ENCODE assay signal across 30 mouse cellular contexts in genomic region chr9:54643179-54643578, GRCm38 (mm10). TPM values are rescaled to one million over a fixed set of nuclear protein-coding genes. Genes with fewer than 3 reads are reported as not detected.
DNase-seq lines count a peak whose midpoint lies in the region; ATAC-seq and TF ChIP-seq lines count a peak whose summit lies in the region.
"Had no signal": no experiment of that assay in that cellular context is flagged by ENCODE, and none has a peak within 500 bp of the region (broad histone marks: within the 10 kb centered on the region; RNA-seq: fewer than 3 reads in every experiment).

No protein-coding gene starts in this region.

- H3K9me3 ChIP-seq in kidney, embryonic 16.5 days (ENCODE audit: low read length) = no peaks in the 10 kb centered on the region
- H3K9me3 ChIP-seq: forebrain, embryonic 10.5 days; forebrain, embryonic 15.5 days; heart, embryonic 10.5 days; heart, embryonic 15.5 days; hindbrain, embryonic 12.5 days; kidney, embryonic 15.5 days; limb, embryonic 13.5 days; midbrain, embryonic 10.5 days; midbrain, embryonic 15.5 days; neural tube, embryonic 12.5 days had no signal

- peaks cover 14% of the 10 kb centered on the region for H3K79me2 ChIP-seq in myocyte (ENCODE audit: control insufficient read depth, insufficient read depth)

- H3K27me3 ChIP-seq in kidney, embryonic 16.5 days (ENCODE audit: insufficient read depth, low read length) = no peaks in the 10 kb centered on the region
- H3K27me3 ChIP-seq in myocyte (ENCODE audit: control insufficient read depth, insufficient read depth, insufficient read length) = no peaks in the 10 kb centered on the region
- H3K27me3 ChIP-seq: forebrain, embryonic 15.5 days; heart, embryonic 15.5 days; hindbrain, embryonic 12.5 days; limb, embryonic 13.5 days; midbrain, embryonic 15.5 days; neural tube, embryonic 12.5 days; Patski had no signal

- no peak overlapping the region for H3K4me2 ChIP-seq in kidney, embryonic 16.5 days (replicated peaks; ENCODE audit: low read depth, low read length)
- peak overlapping the region; percentile 25 for H3K4me2 ChIP-seq in myocyte (ENCODE audit: low read depth)
- H3K4me2 ChIP-seq: forebrain, embryonic 15.5 days; heart, embryonic 15.5 days; hindbrain, embryonic 12.5 days; kidney, embryonic 15.5 days; limb, embryonic 13.5 days; midbrain, embryonic 15.5 days; neural tube, embryonic 12.5 days had no signal

- no peak overlapping the region for H3ac ChIP-seq in myocyte (ENCODE audit: control insufficient read depth, insufficient read length)

- H3K4me1 ChIP-seq in kidney, embryonic 16.5 days (ENCODE audit: insufficient read depth, low read length) = no peaks in the 10 kb centered on the region
- H3K4me1 ChIP-seq: forebrain, embryonic 10.5 days; forebrain, embryonic 15.5 days; hindbrain, embryonic 12.5 days; limb, embryonic 13.5 days; midbrain, embryonic 10.5 days; midbrain, embryonic 15.5 days; neural tube, embryonic 12.5 days had no signal

- DNase-seq in kidney, adult 11 months = no peak
- peak; percentile 33 to 58 for DNase-seq in urinary bladder, adult 18-20 months (ENCODE audit: low spot score in 2 of 2)
- no peak for DNase-seq in urinary bladder, adult 2 months (ENCODE audit: low spot score)
- no peak for DNase-seq in adipocyte (ENCODE audit: low spot score)
- no peak for DNase-seq in embryo, embryonic 10.5 days (ENCODE audit: low spot score)
- DNase-seq: adrenal gland, postnatal 14 days; cerebellum, adult 18-20 months; cerebellum, postnatal 10 days; gastrocnemius, postnatal 25 days; heart, adult 11 months; kidney, postnatal 36 days; lung, adult 2 months; right cerebral cortex, adult 18-20 months had no signal

- no peak overlapping the region for H3K27ac ChIP-seq in kidney, embryonic 16.5 days (ENCODE audit: low read length)
- H3K27ac ChIP-seq: forebrain, embryonic 10.5 days; forebrain, embryonic 15.5 days; heart, embryonic 10.5 days; heart, embryonic 15.5 days; hindbrain, embryonic 12.5 days; kidney, embryonic 15.5 days; layer of hippocampus, adult 2 months; left cerebral cortex, adult 2 months; limb, embryonic 13.5 days; liver, embryonic 14.5 days; midbrain, embryonic 10.5 days; midbrain, embryonic 15.5 days; neural tube, embryonic 12.5 days had no signal

- TF ChIP-seq POLR2A in myocyte (IDR thresholded peaks at IDR 0.05; ENCODE audit: insufficient read length, low read depth) = no peak

- WGBS in kidney, embryonic 16.5 days = 90% methylated on average over 7 of the region's 7 CpGs

- peak; percentile 42; the same call in 1 of the 2 replicates for ATAC-seq in kidney, embryonic 16.5 days (ENCODE audit: low FRiP score, low TSS enrichment)
- ATAC-seq: forebrain, embryonic 15.5 days; intestine, embryonic 16.5 days; midbrain, embryonic 15.5 days; Patski had no signal

- H3K9ac ChIP-seq in kidney, embryonic 16.5 days (replicated peaks; ENCODE audit: low read length) = no peak overlapping the region
- H3K9ac ChIP-seq: forebrain, embryonic 15.5 days; heart, embryonic 15.5 days; hindbrain, embryonic 12.5 days; kidney, embryonic 15.5 days; limb, embryonic 13.5 days; liver, embryonic 14.5 days; midbrain, embryonic 15.5 days; neural tube, embryonic 12.5 days had no signal

- no peaks in the 10 kb centered on the region for H3K36me3 ChIP-seq in kidney, embryonic 16.5 days (ENCODE audit: insufficient read depth, low read length)
- H3K36me3 ChIP-seq in myocyte (ENCODE audit: control insufficient read depth, insufficient read depth) = no peaks in the 10 kb centered on the region
- H3K36me3 ChIP-seq: forebrain, embryonic 10.5 days; forebrain, embryonic 15.5 days; heart, embryonic 10.5 days; heart, embryonic 15.5 days; hindbrain, embryonic 12.5 days; kidney, embryonic 15.5 days; limb, embryonic 13.5 days; midbrain, embryonic 10.5 days; midbrain, embryonic 15.5 days; neural tube, embryonic 12.5 days had no signal

- H3K4me3 ChIP-seq in kidney, embryonic 16.5 days (ENCODE audit: low read length) = no peak overlapping the region
- no peak overlapping the region for H3K4me3 ChIP-seq in myocyte
- H3K4me3 ChIP-seq: forebrain, embryonic 10.5 days; forebrain, embryonic 15.5 days; heart, embryonic 10.5 days; heart, embryonic 15.5 days; hindbrain, embryonic 12.5 days; kidney, embryonic 15.5 days; layer of hippocampus, adult 2 months; left cerebral cortex, adult 2 months; limb, embryonic 13.5 days; midbrain, embryonic 10.5 days; midbrain, embryonic 15.5 days; neural tube, embryonic 12.5 days had no signal

TF ChIP-seq in myocyte, 11 proteins besides CTCF, POLR2A, EP300 and RAD21:
- TF ChIP-seq POLR2AphosphoS2 (IDR thresholded peaks at IDR 0.05; ENCODE audit: insufficient read length, low read depth) = no peak
- TF ChIP-seq CEBPB (IDR thresholded peaks at IDR 0.05; ENCODE audit: insufficient read depth, poor library complexity, severe bottlenecking) = no peak
- TF ChIP-seq TCF3 (IDR thresholded peaks at IDR 0.05; ENCODE audit: insufficient read length, low read depth) = no peak
- TF ChIP-seq MAX (IDR thresholded peaks at IDR 0.05; ENCODE audit: low read depth) = no peak
- no peak for TF ChIP-seq REST (IDR thresholded peaks at IDR 0.05; ENCODE audit: insufficient read depth, insufficient read length)
- TF ChIP-seq SRF (IDR thresholded peaks at IDR 0.05; ENCODE audit: control insufficient read depth, insufficient read length, low read depth) = no peak
- no peak for TF ChIP-seq USF1 (IDR thresholded peaks at IDR 0.05; ENCODE audit: low read depth)

RNA-seq across cellular contexts. Expression of gene Acsbg1, which starts 18.5 kb away (rescaled TPM):
- polyA plus RNA-seq in kidney, embryonic 16.5 days (2015; fragmentation: Nextera tagmentation; extraction: Ambion mirVana) = 3.3 and 4.4 TPM in 2 replicates
- polyA plus RNA-seq in urinary bladder, adult 2 months (2012; rRNA removed) = 10.7 and 13.7 TPM in 2 replicates
- polyA plus RNA-seq in myocyte (2012; fragmentation: generic; extraction: Trizol) = 48.0 TPM
- polyA plus RNA-seq: heart, embryonic 15.5 days had no signal

RNA-seq across cellular contexts. Expression of gene Dnaja4, which starts 55.5 kb away (rescaled TPM):
- 3.1 and 3.7 TPM in 2 replicates for polyA plus RNA-seq in kidney, embryonic 16.5 days (2015; fragmentation: Nextera tagmentation; extraction: Ambion mirVana)
- 18.5 and 19.1 TPM in 2 replicates for polyA plus RNA-seq in urinary bladder, adult 2 months (2012; rRNA removed)
- 11.7 TPM for polyA plus RNA-seq in myocyte (2012; fragmentation: generic; extraction: Trizol)

RNA-seq across cellular contexts. Expression of gene Idh3a, which starts 57.0 kb away (rescaled TPM):
- 167 and 174 TPM in 2 replicates for polyA plus RNA-seq in kidney, embryonic 16.5 days (2015; fragmentation: Nextera tagmentation; extraction: Ambion mirVana)
- polyA plus RNA-seq in urinary bladder, adult 2 months (2012; rRNA removed) = 61.3 and 66.5 TPM in 2 replicates
- 88.5 TPM for polyA plus RNA-seq in myocyte (2012; fragmentation: generic; extraction: Trizol)

Comparison
In these comparisons a context has a peak if more than half of its experiments do, and no peak if none do; other contexts are left out.
1. DNase-seq: peak in urinary bladder, adult 18-20 months (2 of 2); none in kidney, adult 11 months (single experiment), urinary bladder, adult 2 months (single experiment), adipocyte (single experiment) and embryo, embryonic 10.5 days (single experiment).